Mouse (Mus musculus): ENCODE data around the gene Rad1. TPM values are rescaled to one million over a fixed set of nuclear protein-coding genes. Genes with fewer than 3 reads are reported as not detected.
"Not testable (repeated sequence)": the region's sequence is repeated elsewhere in the genome, so short reads cannot be mapped to it uniquely, and the experiment has no call there.

Rad1 gene
- total RNA-seq (2015; ENCODE audit: low replicate concordance) (12.6 and 15.9 TPM in 2 replicates), total RNA-seq (2017; ENCODE audit: low replicate concordance) (5.4 and 11.6 TPM in 2 replicates)

GRCm38 (mm10) chr15:10485484-10486364 lies at the start of gene Rad1, which contains the start of gene Brix1:
Gene Rad1 (plus strand): TSS chr15:10486018.
Gene Brix1 (minus strand): TSS chr15:10485947.
- ATAC-seq (replicated peaks; ENCODE audit: low FRiP score, poor library complexity, severe bottlenecking), result peak; percentile 99

GRCm38 (mm10) chr15:10436893-10437292 lies 48.9 kb upstream of the Rad1 start:
- no peak for ATAC-seq (replicated peaks; ENCODE audit: low FRiP score, poor library complexity, severe bottlenecking)

- ATAC-seq (replicated peaks; ENCODE audit: low FRiP score, poor library complexity, severe bottlenecking), result no peak
Observed at GRCm38 (mm10) chr15:10439963-10440362, 45.9 kb upstream of the Rad1 start.

- ATAC-seq (replicated peaks; ENCODE audit: low FRiP score, poor library complexity, severe bottlenecking), result no peak
Observed at GRCm38 (mm10) chr15:10441493-10441892, 44.3 kb upstream of the Rad1 start.

GRCm38 (mm10) chr15:10442275-10442674 lies 43.5 kb upstream of the Rad1 start:
- no peak for ATAC-seq (replicated peaks; ENCODE audit: low FRiP score, poor library complexity, severe bottlenecking)

- no peak for ATAC-seq (replicated peaks; ENCODE audit: low FRiP score, poor library complexity, severe bottlenecking)
Observed at GRCm38 (mm10) chr15:10447102-10447501, 38.7 kb upstream of the Rad1 start.

GRCm38 (mm10) chr15:10460986-10461385 lies 24.8 kb upstream of the Rad1 start:
- ATAC-seq (replicated peaks; ENCODE audit: low FRiP score, poor library complexity, severe bottlenecking), result no peak

GRCm38 (mm10) chr15:10463555-10463954 lies 22.3 kb upstream of the Rad1 start:
- ATAC-seq (replicated peaks; ENCODE audit: low FRiP score, poor library complexity, severe bottlenecking), result no peak

GRCm38 (mm10) chr15:10464678-10465077 lies 21.1 kb upstream of the Rad1 start:
- no peak for ATAC-seq (replicated peaks; ENCODE audit: low FRiP score, poor library complexity, severe bottlenecking)

GRCm38 (mm10) chr15:10468761-10469160 lies 17.1 kb upstream of the Rad1 start:
- no peak for ATAC-seq (replicated peaks; ENCODE audit: low FRiP score, poor library complexity, severe bottlenecking)

GRCm38 (mm10) chr15:10469641-10470150 lies 16.1 kb upstream of the Rad1 start:
- ATAC-seq (replicated peaks; ENCODE audit: low FRiP score, poor library complexity, severe bottlenecking), result no peak

- peak; percentile 97 for ATAC-seq (replicated peaks; ENCODE audit: low FRiP score, poor library complexity, severe bottlenecking)
Observed at GRCm38 (mm10) chr15:10470151-10470831, 15.5 kb upstream of the Rad1 start, which contains the start of gene Dnajc21. Gene Dnajc21 (minus strand): TSS chr15:10470516.

GRCm38 (mm10) chr15:10470941-10471340 lies 14.9 kb upstream of the Rad1 start:
- no peak for ATAC-seq (replicated peaks; ENCODE audit: low FRiP score, poor library complexity, severe bottlenecking)

- peak; percentile 48 for ATAC-seq (replicated peaks; ENCODE audit: low FRiP score, poor library complexity, severe bottlenecking)
Observed at GRCm38 (mm10) chr15:10486365-10486839, 584 bp downstream of the Rad1 start.

- no peak for ATAC-seq (replicated peaks; ENCODE audit: low FRiP score, poor library complexity, severe bottlenecking)
Observed at GRCm38 (mm10) chr15:10487246-10487645, 1.4 kb downstream of the Rad1 start.

GRCm38 (mm10) chr15:10490101-10490500 lies 4.3 kb downstream of the Rad1 start:
- ATAC-seq (replicated peaks; ENCODE audit: low FRiP score, poor library complexity, severe bottlenecking), result no peak

- ATAC-seq (replicated peaks; ENCODE audit: low FRiP score, poor library complexity, severe bottlenecking), result no peak
Observed at GRCm38 (mm10) chr15:10495944-10496343, 10.1 kb downstream of the Rad1 start.

- not testable (repeated sequence) for ATAC-seq (replicated peaks; ENCODE audit: low FRiP score, poor library complexity, severe bottlenecking)
Observed at GRCm38 (mm10) chr15:10496696-10497095, 10.9 kb downstream of the Rad1 start.

- ATAC-seq (replicated peaks; ENCODE audit: low FRiP score, poor library complexity, severe bottlenecking), result no peak
Observed at GRCm38 (mm10) chr15:10499593-10499992, 13.8 kb downstream of the Rad1 start.

GRCm38 (mm10) chr15:10500035-10500434 lies 14.2 kb downstream of the Rad1 start:
- no peak for ATAC-seq (replicated peaks; ENCODE audit: low FRiP score, poor library complexity, severe bottlenecking)

All from erythroid progenitor cell, adult 5-6 weeks (primary cell).